Mouse (Mus musculus): ENCODE measurements around the gene Josd2. TPM values are rescaled to one million over a fixed set of nuclear protein-coding genes. Genes with fewer than 3 reads are reported as not detected.

Josd2 gene
- polyA plus RNA-seq, 1 experiment from 2014 or later: 27.9 TPM

DNA sequence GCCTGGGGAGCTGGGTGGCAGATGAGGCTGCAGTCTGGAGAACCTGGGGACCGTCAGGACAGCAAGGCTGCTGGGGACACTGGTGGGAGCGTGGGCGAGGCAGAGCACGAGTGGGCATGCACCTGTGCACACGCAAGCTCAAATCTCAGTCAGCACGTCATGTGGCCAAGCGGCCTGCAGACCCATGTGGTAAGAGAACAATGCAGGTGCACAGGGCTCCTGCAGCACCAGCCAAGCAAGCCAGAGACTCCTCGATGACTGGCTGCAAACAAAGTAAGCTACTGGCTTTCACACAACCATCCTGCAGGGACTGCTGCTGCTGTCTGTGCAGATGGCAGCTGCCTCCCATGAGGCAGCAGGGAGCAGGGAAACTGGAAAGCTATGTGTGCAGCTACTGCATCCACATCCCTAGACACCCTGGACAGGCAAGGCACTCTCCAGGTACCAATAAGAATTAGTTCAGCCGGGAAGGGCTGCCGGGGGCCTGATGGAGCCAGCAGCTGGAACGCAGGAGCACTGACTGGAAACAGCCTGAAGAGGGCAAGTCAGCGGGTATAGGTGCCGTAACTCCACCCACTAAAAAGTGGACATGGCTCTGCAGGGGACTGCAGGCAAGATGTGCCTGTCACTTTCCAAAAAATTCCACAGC lies 19.3 kb downstream of the Josd2 start:
- H3K9ac ChIP-seq (replicated peaks; ENCODE audit: low read length): peak overlapping the region; percentile 23; the same call in 1 of the 2 replicates
- no peaks in the 10 kb centered on the region for H3K9me3 ChIP-seq (ENCODE audit: control insufficient read depth, low read length)
- ATAC-seq (ENCODE audit: low FRiP score, low TSS enrichment) (no peak), DNase-seq (no peak)
- H3K36me3 ChIP-seq (ENCODE audit: control insufficient read depth, insufficient read depth, low read length): peaks cover 38% of the 10 kb centered on the region
- no peak overlapping the region for H3K4me3 ChIP-seq (replicated peaks; ENCODE audit: low read depth, low read length)
- 60% methylated on average over 13 of the region's 13 CpGs for WGBS
- H3K4me2 ChIP-seq (ENCODE audit: low read length): no peak overlapping the region
- H3K4me1 ChIP-seq (ENCODE audit: control insufficient read depth, insufficient read depth, low read length): no peaks in the 10 kb centered on the region
- peak overlapping the region; percentile 14; the same call in 1 of the 2 replicates for H3K27ac ChIP-seq (replicated peaks; ENCODE audit: low read depth, low read length)
- H3K27me3 ChIP-seq (ENCODE audit: control insufficient read depth, insufficient read depth, low read length): no peaks in the 10 kb centered on the region

DNA sequence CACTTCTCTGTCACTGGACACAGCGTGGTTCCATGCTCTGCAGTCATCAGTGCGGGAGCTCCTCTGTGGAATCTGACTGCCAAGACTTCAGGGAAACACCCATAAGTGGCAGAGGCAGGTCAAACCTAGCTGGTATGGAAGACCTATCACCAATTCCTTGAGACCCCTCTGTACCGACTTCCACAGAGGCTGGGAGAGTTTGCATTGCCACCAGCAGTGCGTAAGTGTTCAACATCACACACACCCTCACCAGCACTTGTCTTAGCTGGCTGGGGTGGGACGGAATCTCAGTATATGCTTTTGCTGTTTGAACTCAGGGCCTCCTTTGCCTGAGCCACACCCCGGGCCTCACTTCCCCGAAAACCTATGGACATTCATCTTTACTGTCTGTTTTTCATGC lies 20.2 kb downstream of the Josd2 start:
- peaks cover 45% of the 10 kb centered on the region for H3K36me3 ChIP-seq (ENCODE audit: control insufficient read depth, insufficient read depth, low read length)
- no peak overlapping the region for H3K27ac ChIP-seq (replicated peaks; ENCODE audit: low read depth, low read length)
- ATAC-seq (ENCODE audit: low FRiP score, low TSS enrichment) (no peak), DNase-seq (no peak)
- no peak overlapping the region for H3K4me2 ChIP-seq (ENCODE audit: low read length)
- H3K4me3 ChIP-seq (replicated peaks; ENCODE audit: low read depth, low read length): no peak overlapping the region
- WGBS: 89% methylated on average over 7 of the region's 7 CpGs
- H3K27me3 ChIP-seq (ENCODE audit: control insufficient read depth, insufficient read depth, low read length): no peaks in the 10 kb centered on the region
- H3K9ac ChIP-seq (replicated peaks; ENCODE audit: low read length): no peak overlapping the region
- no peaks in the 10 kb centered on the region for H3K4me1 ChIP-seq (ENCODE audit: control insufficient read depth, insufficient read depth, low read length)
- no peaks in the 10 kb centered on the region for H3K9me3 ChIP-seq (ENCODE audit: control insufficient read depth, low read length)

GRCm38 (mm10) chr7:44488545-44488944 lies 20.8 kb downstream of the Josd2 start:
- DNase-seq: no peak

GRCm38 (mm10) chr7:44490281-44490680 lies 22.5 kb downstream of the Josd2 start:
- no peak for DNase-seq
- Histone ChIP-seq H3K27me3 (ENCODE audit: control insufficient read depth, insufficient read depth, low read length) (no peaks in the 10 kb centered on the region), H3K36me3 (ENCODE audit: control insufficient read depth, insufficient read depth, low read length) (peaks cover 48% of the 10 kb centered on the region), H3K27ac (replicated peaks; ENCODE audit: low read depth, low read length) (no peak overlapping the region), H3K4me3 (replicated peaks; ENCODE audit: low read depth, low read length) (no peak overlapping the region), H3K4me1 (ENCODE audit: control insufficient read depth, insufficient read depth, low read length) (peaks cover 6% of the 10 kb centered on the region), H3K4me2 (ENCODE audit: low read length) (no peak overlapping the region), H3K9ac (replicated peaks; ENCODE audit: low read length) (no peak overlapping the region), H3K9me3 (ENCODE audit: control insufficient read depth, low read length) (no peaks in the 10 kb centered on the region)
- 90% methylated on average over 4 of the region's 4 CpGs for WGBS
- no peak for ATAC-seq (ENCODE audit: low FRiP score, low TSS enrichment)

More at GRCm38 (mm10) chr7:44488545-44488944, 20.8 kb downstream of the Josd2 start:
- Histone ChIP-seq H3K27me3 (ENCODE audit: control insufficient read depth, insufficient read depth, low read length) (no peaks in the 10 kb centered on the region), H3K4me2 (ENCODE audit: low read length) (no peak overlapping the region), H3K36me3 (ENCODE audit: control insufficient read depth, insufficient read depth, low read length) (peaks cover 48% of the 10 kb centered on the region), H3K9ac (replicated peaks; ENCODE audit: low read length) (no peak overlapping the region), H3K9me3 (ENCODE audit: control insufficient read depth, low read length) (no peaks in the 10 kb centered on the region), H3K4me1 (ENCODE audit: control insufficient read depth, insufficient read depth, low read length) (no peaks in the 10 kb centered on the region), H3K27ac (replicated peaks; ENCODE audit: low read depth, low read length) (no peak overlapping the region), H3K4me3 (replicated peaks; ENCODE audit: low read depth, low read length) (no peak overlapping the region)
- no peak for ATAC-seq (ENCODE audit: low FRiP score, low TSS enrichment)
- 95% methylated on average over 8 of the region's 8 CpGs for WGBS

- H3K9me3 ChIP-seq (ENCODE audit: control insufficient read depth, low read length): no peaks in the 10 kb centered on the region
- no peak overlapping the region for H3K4me3 ChIP-seq (replicated peaks; ENCODE audit: low read depth, low read length)
- H3K4me2 ChIP-seq (ENCODE audit: low read length): no peak overlapping the region
- H3K27me3 ChIP-seq (ENCODE audit: control insufficient read depth, insufficient read depth, low read length): no peaks in the 10 kb centered on the region
- no peak overlapping the region for H3K9ac ChIP-seq (replicated peaks; ENCODE audit: low read length)
- peaks cover 12% of the 10 kb centered on the region for H3K4me1 ChIP-seq (ENCODE audit: control insufficient read depth, insufficient read depth, low read length)
- 0 out of 2 replicates have a peak overlapping the region, but pooled peaks have one; percentile 5 for H3K27ac ChIP-seq (replicated peaks; ENCODE audit: low read depth, low read length)
- WGBS: 94% methylated on average over 5 of the region's 5 CpGs
- no peak for DNase-seq
- no peak for ATAC-seq (ENCODE audit: low FRiP score, low TSS enrichment)
- peaks cover 48% of the 10 kb centered on the region for H3K36me3 ChIP-seq (ENCODE audit: control insufficient read depth, insufficient read depth, low read length)
These were observed 23.6 kb downstream of the Josd2 start for GRCm38 (mm10) chr7:44491391-44491790.

DNA sequence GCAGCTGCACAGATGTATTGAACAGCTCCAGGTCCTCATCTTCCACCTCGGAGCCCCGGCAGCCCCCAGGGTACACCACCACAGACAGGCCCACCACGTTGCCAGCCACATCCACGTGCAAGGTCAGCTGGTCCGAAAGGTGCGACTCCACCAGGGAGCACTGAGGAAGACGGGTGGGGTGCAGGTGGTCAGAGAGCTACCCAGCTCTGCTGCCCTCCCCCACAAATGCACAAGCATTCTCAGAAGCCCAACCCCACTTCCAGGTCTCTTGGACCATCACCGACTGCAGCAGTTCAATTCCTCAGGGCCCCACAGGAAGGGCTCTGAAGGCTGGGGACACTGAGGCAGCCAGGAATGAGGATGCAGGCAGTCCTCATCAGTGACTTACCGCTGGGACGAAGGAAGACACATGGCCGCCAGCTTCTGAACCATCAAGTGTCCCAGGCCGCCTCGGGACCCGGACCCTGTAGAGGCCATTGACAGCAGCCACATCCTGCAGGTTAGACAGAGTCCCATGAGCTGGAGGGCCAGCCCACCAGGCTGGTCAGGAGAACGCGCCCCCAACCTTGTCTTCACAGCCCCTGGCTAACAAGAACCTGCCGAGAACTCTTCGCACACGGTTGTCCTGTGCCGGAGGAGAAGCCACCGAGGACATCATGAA lies 24.5 kb downstream of the Josd2 start:
- WGBS: 93% methylated on average over 21 of the region's 21 CpGs
- Histone ChIP-seq H3K9me3 (ENCODE audit: control insufficient read depth, low read length) (no peaks in the 10 kb centered on the region), H3K4me1 (ENCODE audit: control insufficient read depth, insufficient read depth, low read length) (peaks cover 16% of the 10 kb centered on the region), H3K4me2 (ENCODE audit: low read length) (no peak overlapping the region), H3K4me3 (replicated peaks; ENCODE audit: low read depth, low read length) (no peak overlapping the region), H3K36me3 (ENCODE audit: control insufficient read depth, insufficient read depth, low read length) (peaks cover 48% of the 10 kb centered on the region), H3K9ac (replicated peaks; ENCODE audit: low read length) (no peak overlapping the region), H3K27ac (replicated peaks; ENCODE audit: low read depth, low read length) (no peak overlapping the region), H3K27me3 (ENCODE audit: control insufficient read depth, insufficient read depth, low read length) (no peaks in the 10 kb centered on the region)
- ATAC-seq (ENCODE audit: low FRiP score, low TSS enrichment) (no peak), DNase-seq (no peak)

DNA sequence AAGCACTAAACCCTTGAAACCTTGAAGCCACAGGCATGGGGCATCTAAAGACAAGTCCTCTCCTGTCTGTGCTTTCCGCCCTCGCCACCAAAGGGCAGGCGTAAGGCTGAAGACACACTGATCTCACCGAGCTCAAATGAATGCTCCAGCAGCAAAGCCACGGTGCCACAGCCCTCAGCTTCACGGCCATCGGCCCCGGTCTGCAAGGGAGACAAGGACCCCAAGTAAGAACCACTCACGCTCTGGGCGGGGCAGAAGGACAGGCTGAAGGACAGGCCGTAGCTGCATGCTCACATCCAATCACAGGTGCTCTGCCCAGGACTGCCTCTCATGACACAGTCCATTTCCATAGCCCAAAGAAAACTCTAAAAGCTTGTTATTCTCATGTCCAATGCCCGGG lies 26.9 kb downstream of the Josd2 start:
- no peak overlapping the region for H3K4me3 ChIP-seq (replicated peaks; ENCODE audit: low read depth, low read length)
- DNase-seq: no peak
- peaks cover 21% of the 10 kb centered on the region for H3K4me1 ChIP-seq (ENCODE audit: control insufficient read depth, insufficient read depth, low read length)
- no peak for ATAC-seq (ENCODE audit: low FRiP score, low TSS enrichment)
- no peak overlapping the region for H3K27ac ChIP-seq (replicated peaks; ENCODE audit: low read depth, low read length)
- no peaks in the 10 kb centered on the region for H3K27me3 ChIP-seq (ENCODE audit: control insufficient read depth, insufficient read depth, low read length)
- peak overlapping the region; percentile 87; the same call in 1 of the 2 replicates for H3K4me2 ChIP-seq (ENCODE audit: low read length)
- no peaks in the 10 kb centered on the region for H3K9me3 ChIP-seq (ENCODE audit: control insufficient read depth, low read length)
- peaks cover 34% of the 10 kb centered on the region for H3K36me3 ChIP-seq (ENCODE audit: control insufficient read depth, insufficient read depth, low read length)
- WGBS: 96% methylated on average over 12 of the region's 12 CpGs
- H3K9ac ChIP-seq (replicated peaks; ENCODE audit: low read length): no peak overlapping the region; the same call in 1 of the 2 replicates

DNA sequence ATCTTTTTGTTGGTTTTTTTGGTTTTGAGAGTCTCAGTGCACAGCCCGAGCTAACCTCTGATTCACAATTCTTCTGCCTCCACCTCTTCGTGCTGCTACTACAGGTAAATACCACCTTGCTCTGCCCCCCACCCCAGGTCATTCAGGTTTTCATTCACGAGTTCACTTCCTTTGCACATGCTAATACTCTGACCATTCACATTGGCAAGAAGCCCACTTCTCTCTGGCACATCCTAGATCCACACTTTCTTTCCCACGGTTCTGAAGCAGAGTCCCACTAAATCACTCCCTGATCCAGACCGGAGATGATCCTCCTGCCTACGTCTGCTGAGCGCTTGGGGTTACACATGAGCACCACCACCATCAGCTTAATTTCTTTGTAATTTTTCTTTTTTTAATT lies 27.3 kb downstream of the Josd2 start:
- WGBS: 89% methylated on average over 7 of the region's 7 CpGs
- Histone ChIP-seq H3K27ac (replicated peaks; ENCODE audit: low read depth, low read length) (no peak overlapping the region; the same call in 1 of the 2 replicates), H3K9me3 (ENCODE audit: control insufficient read depth, low read length) (no peaks in the 10 kb centered on the region), H3K4me1 (ENCODE audit: control insufficient read depth, insufficient read depth, low read length) (peaks cover 21% of the 10 kb centered on the region), H3K9ac (replicated peaks; ENCODE audit: low read length) (peak overlapping the region; percentile 93), H3K36me3 (ENCODE audit: control insufficient read depth, insufficient read depth, low read length) (peaks cover 30% of the 10 kb centered on the region), H3K27me3 (ENCODE audit: control insufficient read depth, insufficient read depth, low read length) (no peaks in the 10 kb centered on the region), H3K4me3 (replicated peaks; ENCODE audit: low read depth, low read length) (peak overlapping the region; percentile 72), H3K4me2 (ENCODE audit: low read length) (peak overlapping the region; percentile 87)
- DNase-seq (no peak), ATAC-seq (ENCODE audit: low FRiP score, low TSS enrichment) (no peak)
